Mouse (Mus musculus): Measurements from ENCODE around the gene Zfyve21. TPM values are rescaled to one million over a fixed set of nuclear protein-coding genes. Genes with fewer than 3 reads are reported as not detected.

Zfyve21 gene
- polyA plus RNA-seq, 1 experiment: 31.6 TPM

- no peak for DNase-seq
- no peak overlapping the region for H3K4me3 ChIP-seq (replicated peaks; ENCODE audit: insufficient read depth, low read depth, low read length)
- TF ChIP-seq CTCF (IDR thresholded peaks at IDR 0.05; ENCODE audit: borderline replicate concordance, insufficient read depth, low read depth, low read length) (no peak), POLR2A (IDR thresholded peaks at IDR 0.05; ENCODE audit: borderline replicate concordance, insufficient read depth, low read length) (no peak)
- no peak overlapping the region for H3K27ac ChIP-seq (ENCODE audit: insufficient read depth, low read length)
- WGBS: 59% methylated on average over 13 of the region's 13 CpGs
- peaks cover 18% of the 10 kb centered on the region for H3K4me1 ChIP-seq (ENCODE audit: control insufficient read depth, insufficient read depth, low read length)
- no peaks in the 10 kb centered on the region for H3K27me3 ChIP-seq (ENCODE audit: control insufficient read depth, insufficient read depth, low read length)
These were observed 2.6 kb downstream of the Zfyve21 start for GRCm38 (mm10) chr12:111816528-111816927.

- no peak for TF ChIP-seq POLR2A (IDR thresholded peaks at IDR 0.05; ENCODE audit: borderline replicate concordance, insufficient read depth, low read length)
- TF ChIP-seq CTCF (IDR thresholded peaks at IDR 0.05; ENCODE audit: borderline replicate concordance, insufficient read depth, low read depth, low read length): peak; percentile 3; the same call in 1 of the 2 replicates
- Histone ChIP-seq H3K4me1 (ENCODE audit: control insufficient read depth, insufficient read depth, low read length) (peaks cover 19% of the 10 kb centered on the region), H3K27me3 (ENCODE audit: control insufficient read depth, insufficient read depth, low read length) (no peaks in the 10 kb centered on the region), H3K4me3 (replicated peaks; ENCODE audit: insufficient read depth, low read depth, low read length) (no peak overlapping the region), H3K27ac (ENCODE audit: insufficient read depth, low read length) (no peak overlapping the region)
- 85% methylated on average over 9 of the region's 9 CpGs for WGBS
- no peak for DNase-seq
These were observed 3.0 kb downstream of the Zfyve21 start for GRCm38 (mm10) chr12:111816967-111817366.

- H3K27ac ChIP-seq (ENCODE audit: insufficient read depth, low read length): no peak overlapping the region
- H3K4me3 ChIP-seq (replicated peaks; ENCODE audit: insufficient read depth, low read depth, low read length): no peak overlapping the region
- H3K27me3 ChIP-seq (ENCODE audit: control insufficient read depth, insufficient read depth, low read length): no peaks in the 10 kb centered on the region
- WGBS: 87% methylated on average over 8 of the region's 8 CpGs
- peaks cover 16% of the 10 kb centered on the region for H3K4me1 ChIP-seq (ENCODE audit: control insufficient read depth, insufficient read depth, low read length)
- no peak for DNase-seq
- TF ChIP-seq POLR2A (IDR thresholded peaks at IDR 0.05; ENCODE audit: borderline replicate concordance, insufficient read depth, low read length) (no peak), CTCF (IDR thresholded peaks at IDR 0.05; ENCODE audit: borderline replicate concordance, insufficient read depth, low read depth, low read length) (no peak)
These were observed 4.0 kb downstream of the Zfyve21 start for GRCm38 (mm10) chr12:111817991-111818390.

- H3K27ac ChIP-seq (ENCODE audit: insufficient read depth, low read length): no peak overlapping the region
- H3K4me1 ChIP-seq (ENCODE audit: control insufficient read depth, insufficient read depth, low read length): peaks cover 13% of the 10 kb centered on the region
- DNase-seq: peak in 1 of 2 experiments; percentile 47
- no peak for TF ChIP-seq POLR2A (IDR thresholded peaks at IDR 0.05; ENCODE audit: borderline replicate concordance, insufficient read depth, low read length)
- no peak for TF ChIP-seq CTCF (IDR thresholded peaks at IDR 0.05; ENCODE audit: borderline replicate concordance, insufficient read depth, low read depth, low read length)
- H3K4me3 ChIP-seq (replicated peaks; ENCODE audit: insufficient read depth, low read depth, low read length): no peak overlapping the region
- 30% methylated on average over 8 of the region's 8 CpGs for WGBS
- no peaks in the 10 kb centered on the region for H3K27me3 ChIP-seq (ENCODE audit: control insufficient read depth, insufficient read depth, low read length)
These were observed 6.0 kb downstream of the Zfyve21 start for GRCm38 (mm10) chr12:111819936-111820335.

- Histone ChIP-seq H3K27me3 (ENCODE audit: control insufficient read depth, insufficient read depth, low read length) (no peaks in the 10 kb centered on the region), H3K4me1 (ENCODE audit: control insufficient read depth, insufficient read depth, low read length) (peaks cover 8% of the 10 kb centered on the region), H3K27ac (ENCODE audit: insufficient read depth, low read length) (no peak overlapping the region), H3K4me3 (replicated peaks; ENCODE audit: insufficient read depth, low read depth, low read length) (no peak overlapping the region)
- 91% methylated on average over 7 of the region's 7 CpGs for WGBS
- TF ChIP-seq POLR2A (IDR thresholded peaks at IDR 0.05; ENCODE audit: borderline replicate concordance, insufficient read depth, low read length) (no peak), CTCF (IDR thresholded peaks at IDR 0.05; ENCODE audit: borderline replicate concordance, insufficient read depth, low read depth, low read length) (no peak)
- no peak for DNase-seq
These were observed 6.7 kb downstream of the Zfyve21 start for GRCm38 (mm10) chr12:111820708-111821107.

GRCm38 (mm10) chr12:111821931-111822330 is 8.0 kb downstream of the Zfyve21 start:
- Histone ChIP-seq H3K27ac (ENCODE audit: insufficient read depth, low read length) (no peak overlapping the region), H3K4me1 (ENCODE audit: control insufficient read depth, insufficient read depth, low read length) (peaks cover 8% of the 10 kb centered on the region), H3K27me3 (ENCODE audit: control insufficient read depth, insufficient read depth, low read length) (no peaks in the 10 kb centered on the region), H3K4me3 (replicated peaks; ENCODE audit: insufficient read depth, low read depth, low read length) (no peak overlapping the region)
- TF ChIP-seq POLR2A (IDR thresholded peaks at IDR 0.05; ENCODE audit: borderline replicate concordance, insufficient read depth, low read length) (no peak), CTCF (IDR thresholded peaks at IDR 0.05; ENCODE audit: borderline replicate concordance, insufficient read depth, low read depth, low read length) (no peak)
- DNase-seq: peak in 1 of 2 experiments; percentile 43
- 32% methylated on average over 4 of the region's 4 CpGs for WGBS

- no peak overlapping the region for H3K27ac ChIP-seq (ENCODE audit: insufficient read depth, low read length)
- no peak for DNase-seq
- H3K4me3 ChIP-seq (replicated peaks; ENCODE audit: insufficient read depth, low read depth, low read length): no peak overlapping the region
- TF ChIP-seq POLR2A (IDR thresholded peaks at IDR 0.05; ENCODE audit: borderline replicate concordance, insufficient read depth, low read length) (no peak), CTCF (IDR thresholded peaks at IDR 0.05; ENCODE audit: borderline replicate concordance, insufficient read depth, low read depth, low read length) (no peak)
- no peaks in the 10 kb centered on the region for H3K27me3 ChIP-seq (ENCODE audit: control insufficient read depth, insufficient read depth, low read length)
- peaks cover 15% of the 10 kb centered on the region for H3K4me1 ChIP-seq (ENCODE audit: control insufficient read depth, insufficient read depth, low read length)
- WGBS: 71% methylated on average over 12 of the region's 12 CpGs
These were observed 13.6 kb downstream of the Zfyve21 start for GRCm38 (mm10) chr12:111827556-111827955.

- 20% methylated on average over 5 of the region's 5 CpGs for WGBS
- Histone ChIP-seq H3K27me3 (ENCODE audit: control insufficient read depth, insufficient read depth, low read length) (no peaks in the 10 kb centered on the region), H3K27ac (ENCODE audit: insufficient read depth, low read length) (no peak overlapping the region), H3K4me1 (ENCODE audit: control insufficient read depth, insufficient read depth, low read length) (peaks cover 15% of the 10 kb centered on the region), H3K4me3 (replicated peaks; ENCODE audit: insufficient read depth, low read depth, low read length) (no peak overlapping the region)
- DNase-seq: no peak
- TF ChIP-seq CTCF (IDR thresholded peaks at IDR 0.05; ENCODE audit: borderline replicate concordance, insufficient read depth, low read depth, low read length): no peak
- no peak for TF ChIP-seq POLR2A (IDR thresholded peaks at IDR 0.05; ENCODE audit: borderline replicate concordance, insufficient read depth, low read length)
These were observed 15.5 kb downstream of the Zfyve21 start for GRCm38 (mm10) chr12:111829447-111829846.

All from cerebellum, adult 2 months (tissue).